Mouse (Mus musculus) lung, embryonic 16.5 days (tissue): ENCODE measurements around the gene Slc25a13. TPM values are rescaled to one million over a fixed set of nuclear protein-coding genes. Genes with fewer than 3 reads are reported as not detected.

Experiments used
- ATAC-seq: fragments of 200-750 bp; cut with Nextera tagmentation; 2 replicates; pipeline ENCODE4 v1.8.0; 2017; ENCODE audit warnings: low read depth, mild to moderate bottlenecking, moderate library complexity
- H3K27ac ChIP-seq: fragments of 300-500 bp; sonication (generic); 2 replicates; pipeline ENCODE4 v1.5.1; 2014; ENCODE audit warnings: mild to moderate bottlenecking, control low read depth, low read length
- H3K27me3 ChIP-seq: fragments of 300-500 bp; sonication (generic); 2 replicates; pipeline ENCODE4 v1.6.1; 2014; ENCODE audit warnings: low read depth, low read length, mixed read lengths; ENCODE audit not compliant: control insufficient read depth, insufficient read depth
- H3K36me3 ChIP-seq: fragments of 300-500 bp; sonication (generic); 2 replicates; pipeline ENCODE4 v1.6.1; 2014; ENCODE audit warnings: low read length; ENCODE audit not compliant: control insufficient read depth, insufficient read depth
- H3K4me1 ChIP-seq: fragments of 300-500 bp; sonication (generic); replicated peaks from 2 replicates; pipeline ENCODE4 v1.6.1; 2014; ENCODE audit warnings: low read length, mixed read lengths; ENCODE audit not compliant: control insufficient read depth, insufficient read depth
- H3K4me2 ChIP-seq: fragments of 300-500 bp; sonication (generic); 2 replicates; pipeline ENCODE4 v1.6.1; 2014; ENCODE audit warnings: low read depth, low read length, control low read depth
- H3K4me3 ChIP-seq: fragments of 300-500 bp; sonication (generic); 2 replicates; pipeline ENCODE4 v1.5.1; 2014; ENCODE audit warnings: mild to moderate bottlenecking, low read length, control low read depth
- H3K9ac ChIP-seq: fragments of 300-500 bp; sonication (generic); 2 replicates; pipeline ENCODE4 v1.6.1; 2014; ENCODE audit warnings: low read length, control low read depth
- H3K9me3 ChIP-seq: fragments of 300-500 bp; sonication (generic); 2 replicates; pipeline ENCODE4 v1.6.1; 2016; ENCODE audit warnings: low read length; ENCODE audit not compliant: control insufficient read depth
- WGBS: fragments of 180-500 bp; shearing (Covaris S2); extraction: QIAGEN DNeasy Blood & Tissue Kit; methylation state at CpG from one replicate; pipeline ENCODE4 v1.1.7; 2014; 5-methylcytosine and 5-hydroxymethylcytosine counted together
- polyA plus RNA-seq: library from polyadenylated mRNA; unstranded; fragments of >200 nt; fragmentation: Nextera tagmentation; extraction: Ambion mirVana; gene quantifications from 2 replicates; pipeline ENCODE4 v1.2.1, GENCODE M21; 2015

The Slc25a13 gene
- polyA plus RNA-seq, 1 experiment from 2014 or later, result 27.5 TPM

- Histone ChIP-seq H3K4me1 (no peaks in the 10 kb centered on the region), H3K9ac (no peak overlapping the region), H3K9me3 (no peaks in the 10 kb centered on the region), H3K4me2 (no peak overlapping the region), H3K27ac (no peak overlapping the region), H3K4me3 (no peak overlapping the region), H3K36me3 (no peaks in the 10 kb centered on the region), H3K27me3 (no peaks in the 10 kb centered on the region)
- 85% methylated on average over 3 of the region's 3 CpGs for WGBS
- ATAC-seq, result no peak
Observed at GRCm38 (mm10) chr6:6053946-6054345, 163.0 kb downstream of the Slc25a13 start.

- H3K4me3 ChIP-seq, result no peak overlapping the region
- no peaks in the 10 kb centered on the region for H3K9me3 ChIP-seq
- no peak overlapping the region for H3K27ac ChIP-seq
- no peak overlapping the region for H3K9ac ChIP-seq
- 65% methylated on average over 11 of the region's 11 CpGs for WGBS
- no peak overlapping the region for H3K4me2 ChIP-seq
- H3K27me3 ChIP-seq, result no peaks in the 10 kb centered on the region
- H3K4me1 ChIP-seq, result no peaks in the 10 kb centered on the region
- no peaks in the 10 kb centered on the region for H3K36me3 ChIP-seq
- no peak for ATAC-seq
Observed at GRCm38 (mm10) chr6:6052696-6053095, 164.3 kb downstream of the Slc25a13 start.

GRCm38 (mm10) chr6:6046729-6047424 is 170.1 kb downstream of the Slc25a13 start:
- Histone ChIP-seq H3K27me3 (no peaks in the 10 kb centered on the region), H3K9me3 (no peaks in the 10 kb centered on the region), H3K4me3 (no peak overlapping the region), H3K4me2 (no peak overlapping the region), H3K36me3 (no peaks in the 10 kb centered on the region), H3K9ac (no peak overlapping the region), H3K27ac (no peak overlapping the region), H3K4me1 (no peaks in the 10 kb centered on the region)
- 62% methylated on average over 12 of the region's 12 CpGs for WGBS
- no peak for ATAC-seq

- Histone ChIP-seq H3K27me3 (no peaks in the 10 kb centered on the region), H3K9me3 (no peaks in the 10 kb centered on the region), H3K4me2 (no peak overlapping the region), H3K36me3 (no peaks in the 10 kb centered on the region), H3K4me3 (no peak overlapping the region), H3K27ac (no peak overlapping the region), H3K9ac (no peak overlapping the region), H3K4me1 (no peaks in the 10 kb centered on the region)
- no peak for ATAC-seq
- WGBS, result 58% methylated on average over 18 of the region's 18 CpGs
Observed at GRCm38 (mm10) chr6:6038773-6039550, 178.0 kb downstream of the Slc25a13 start.

GRCm38 (mm10) chr6:6027664-6028063 is 189.3 kb downstream of the Slc25a13 start:
- H3K27me3 ChIP-seq, result no peaks in the 10 kb centered on the region; the same call in 1 of the 2 replicates
- H3K27ac ChIP-seq, result no peak overlapping the region
- 81% methylated on average over 6 of the region's 6 CpGs for WGBS
- no peak overlapping the region for H3K9ac ChIP-seq
- H3K4me3 ChIP-seq, result no peak overlapping the region
- no peaks in the 10 kb centered on the region for H3K36me3 ChIP-seq
- no peaks in the 10 kb centered on the region for H3K4me1 ChIP-seq
- ATAC-seq, result no peak
- no peaks in the 10 kb centered on the region for H3K9me3 ChIP-seq
- H3K4me2 ChIP-seq, result no peak overlapping the region

- no peak overlapping the region for H3K9ac ChIP-seq
- WGBS, result 56% methylated on average over 6 of the region's 6 CpGs
- no peaks in the 10 kb centered on the region for H3K36me3 ChIP-seq
- H3K27me3 ChIP-seq, result no peaks in the 10 kb centered on the region; the same call in 1 of the 2 replicates
- H3K4me2 ChIP-seq, result no peak overlapping the region
- H3K9me3 ChIP-seq, result no peaks in the 10 kb centered on the region
- no peaks in the 10 kb centered on the region for H3K4me1 ChIP-seq
- H3K4me3 ChIP-seq, result no peak overlapping the region
- no peak overlapping the region for H3K27ac ChIP-seq
- ATAC-seq, result no peak
Observed at GRCm38 (mm10) chr6:6023976-6024375, 193.0 kb downstream of the Slc25a13 start.

- no peak for ATAC-seq
- Histone ChIP-seq H3K27ac (no peak overlapping the region), H3K4me1 (no peaks in the 10 kb centered on the region), H3K4me3 (no peak overlapping the region), H3K27me3 (no peaks in the 10 kb centered on the region), H3K36me3 (no peaks in the 10 kb centered on the region), H3K4me2 (no peak overlapping the region), H3K9ac (no peak overlapping the region), H3K9me3 (no peaks in the 10 kb centered on the region)
- WGBS, result 19% methylated on average over 9 of the region's 9 CpGs
Observed at GRCm38 (mm10) chr6:6016931-6017330, 200.0 kb downstream of the Slc25a13 start.

- H3K36me3 ChIP-seq, result no peaks in the 10 kb centered on the region
- ATAC-seq, result no peak
- H3K4me1 ChIP-seq, result no peaks in the 10 kb centered on the region
- no peak overlapping the region for H3K4me3 ChIP-seq
- H3K9me3 ChIP-seq, result no peaks in the 10 kb centered on the region
- WGBS, result 51% methylated on average over 15 of the region's 15 CpGs
- no peak overlapping the region for H3K4me2 ChIP-seq
- H3K9ac ChIP-seq, result no peak overlapping the region
- no peak overlapping the region for H3K27ac ChIP-seq
- no peaks in the 10 kb centered on the region for H3K27me3 ChIP-seq
Observed at GRCm38 (mm10) chr6:6015616-6016015, 201.4 kb downstream of the Slc25a13 start.

GRCm38 (mm10) chr6:6011364-6011763 is 205.6 kb downstream of the Slc25a13 start:
- no peak overlapping the region for H3K9ac ChIP-seq
- ATAC-seq, result no peak
- 72% methylated on average over 2 of the region's 2 CpGs for WGBS
- no peaks in the 10 kb centered on the region for H3K27me3 ChIP-seq
- H3K4me1 ChIP-seq, result no peaks in the 10 kb centered on the region
- no peaks in the 10 kb centered on the region for H3K9me3 ChIP-seq
- H3K36me3 ChIP-seq, result no peaks in the 10 kb centered on the region
- no peak overlapping the region for H3K4me2 ChIP-seq
- no peak overlapping the region for H3K27ac ChIP-seq
- H3K4me3 ChIP-seq, result no peak overlapping the region
